Comparison of ENCODE assay signal across 28 mouse cellular contexts in genomic region chr3:66007632-66008401, GRCm38 (mm10). TPM values are rescaled to one million over a fixed set of nuclear protein-coding genes. Genes with fewer than 3 reads are reported as not detected.
DNase-seq lines count a peak whose midpoint lies in the region; ATAC-seq and TF ChIP-seq lines count a peak whose summit lies in the region.
"Had no signal": no experiment of that assay in that cellular context is flagged by ENCODE, and none has a peak within 500 bp of the region (broad histone marks: within the 10 kb centered on the region; RNA-seq: fewer than 3 reads in every experiment).

No protein-coding gene starts in this region.

- 62% methylated on average over 3 of the region's 3 CpGs for WGBS in heart, adult 2 months
- WGBS in heart, embryonic 12.5 days, result 68% methylated on average over 3 of the region's 3 CpGs
- 80% methylated on average over 3 of the region's 3 CpGs for WGBS in kidney, embryonic 15.5 days

- peaks cover 2% of the 10 kb centered on the region for H3K4me1 ChIP-seq in heart, adult 2 months (ENCODE audit: control insufficient read depth, insufficient read depth, low read length)
- no peaks in the 10 kb centered on the region for H3K4me1 ChIP-seq in heart, embryonic 12.5 days (replicated peaks)
- no peaks in the 10 kb centered on the region for H3K4me1 ChIP-seq in kidney, embryonic 15.5 days
- H3K4me1 ChIP-seq: forebrain, embryonic 15.5 days; heart, embryonic 15.5 days; hindbrain, embryonic 10.5 days; intestine, embryonic 15.5 days; lung, embryonic 15.5 days; megakaryocyte, embryonic 14.5 days; midbrain, embryonic 13.5 days; neural tube, embryonic 13.5 days; stomach, embryonic 15.5 days had no signal

- no peak for TF ChIP-seq EP300 in heart, adult 2 months (IDR thresholded peaks at IDR 0.05; ENCODE audit: insufficient read depth, low read depth, low read length)

- H3K4me3 ChIP-seq in heart, adult 2 months, result no peak overlapping the region
- no peak overlapping the region for H3K4me3 ChIP-seq in heart, embryonic 12.5 days
- no peak overlapping the region for H3K4me3 ChIP-seq in kidney, embryonic 15.5 days (replicated peaks)
- H3K4me3 ChIP-seq: embryonic facial prominence, embryonic 12.5 days; erythroblast, embryonic 14.5 days; forebrain, embryonic 15.5 days; heart, embryonic 15.5 days; hindbrain, embryonic 10.5 days; intestine, embryonic 15.5 days; lung, embryonic 15.5 days; megakaryocyte, embryonic 14.5 days; midbrain, embryonic 13.5 days; neural tube, embryonic 13.5 days; stomach, embryonic 15.5 days had no signal

- TF ChIP-seq POLR2A in heart, adult 2 months (IDR thresholded peaks at IDR 0.05; ENCODE audit: insufficient read depth, low read depth, low read length), result no peak

- TF ChIP-seq CTCF in heart, adult 2 months (IDR thresholded peaks at IDR 0.05), result no peak

- DNase-seq in heart, adult 2 months, result peak in 1 of 2 experiments; percentile 15
- DNase-seq in 3T3-L1 (ENCODE audit: low read depth, low spot score), result peak; percentile 93
- DNase-seq in NIH3T3 (ENCODE audit: low read depth), result peak; percentile 81
- peak; percentile 22 to 33 for DNase-seq in heart, postnatal 10 days
- DNase-seq in left cerebral cortex, postnatal 10 days (ENCODE audit: extremely low spot score in 1 of 2, low spot score in 2 of 2), result no peak
- DNase-seq: adrenal gland, adult 2 months; cerebellum, adult 2 months; cerebellum, postnatal 25 days; gastrocnemius, postnatal 25 days; kidney, adult 8-10 months; kidney, postnatal 36 days; lung, postnatal 36 days; thymus, postnatal 36 days had no signal

- no peak for ATAC-seq in heart, embryonic 12.5 days (ENCODE audit: insufficient number of reproducible peaks, low FRiP score)
- ATAC-seq in kidney, embryonic 15.5 days (replicated peaks; ENCODE audit: low FRiP score), result no peak
- ATAC-seq: forebrain, embryonic 15.5 days; hindbrain, embryonic 16.5 days; intestine, embryonic 15.5 days; midbrain, embryonic 13.5 days had no signal

- H3K9ac ChIP-seq in heart, adult 2 months (ENCODE audit: low read depth, low read length), result no peak overlapping the region
- no peak overlapping the region for H3K9ac ChIP-seq in heart, embryonic 12.5 days
- H3K9ac ChIP-seq in kidney, embryonic 15.5 days, result no peak overlapping the region
- H3K9ac ChIP-seq: embryonic facial prominence, embryonic 12.5 days; forebrain, embryonic 15.5 days; heart, embryonic 15.5 days; intestine, embryonic 15.5 days; liver, embryonic 14.5 days; lung, embryonic 15.5 days; midbrain, embryonic 13.5 days; neural tube, embryonic 13.5 days; stomach, embryonic 15.5 days had no signal

- 0 out of 2 replicates have a peak overlapping the region, but pooled peaks have one; percentile 21 for H3K27ac ChIP-seq in heart, adult 2 months
- no peak overlapping the region for H3K27ac ChIP-seq in heart, embryonic 12.5 days (ENCODE audit: poor library complexity, severe bottlenecking)
- H3K27ac ChIP-seq in kidney, embryonic 15.5 days, result no peak overlapping the region
- H3K27ac ChIP-seq: embryonic facial prominence, embryonic 12.5 days; forebrain, embryonic 15.5 days; heart, embryonic 15.5 days; hindbrain, embryonic 10.5 days; intestine, embryonic 15.5 days; liver, embryonic 14.5 days; lung, embryonic 15.5 days; midbrain, embryonic 13.5 days; neural tube, embryonic 13.5 days; stomach, embryonic 15.5 days had no signal

- H3K36me3 ChIP-seq in heart, adult 2 months (ENCODE audit: control insufficient read depth, insufficient read depth, low read length), result no peaks in the 10 kb centered on the region
- no peaks in the 10 kb centered on the region for H3K36me3 ChIP-seq in heart, embryonic 12.5 days
- no peaks in the 10 kb centered on the region for H3K36me3 ChIP-seq in kidney, embryonic 15.5 days
- H3K36me3 ChIP-seq: embryonic facial prominence, embryonic 12.5 days; forebrain, embryonic 15.5 days; heart, embryonic 15.5 days; hindbrain, embryonic 10.5 days; intestine, embryonic 15.5 days; lung, embryonic 15.5 days; midbrain, embryonic 13.5 days; neural tube, embryonic 13.5 days; stomach, embryonic 15.5 days had no signal

- H3K79me2 ChIP-seq in heart, adult 2 months (replicated peaks; ENCODE audit: control insufficient read depth, insufficient read depth, low read length), result no peaks in the 10 kb centered on the region

- no peak overlapping the region for H3K4me2 ChIP-seq in heart, embryonic 12.5 days
- H3K4me2 ChIP-seq in kidney, embryonic 15.5 days, result no peak overlapping the region
- H3K4me2 ChIP-seq: embryonic facial prominence, embryonic 12.5 days; forebrain, embryonic 15.5 days; heart, embryonic 15.5 days; intestine, embryonic 15.5 days; lung, embryonic 15.5 days; midbrain, embryonic 13.5 days; neural tube, embryonic 13.5 days; stomach, embryonic 15.5 days had no signal

- H3K27me3 ChIP-seq in heart, adult 2 months (ENCODE audit: control insufficient read depth, insufficient read depth, low read length), result no peaks in the 10 kb centered on the region
- no peaks in the 10 kb centered on the region for H3K27me3 ChIP-seq in heart, embryonic 12.5 days (replicated peaks)
- no peaks in the 10 kb centered on the region for H3K27me3 ChIP-seq in kidney, embryonic 15.5 days
- H3K27me3 ChIP-seq: embryonic facial prominence, embryonic 12.5 days; forebrain, embryonic 15.5 days; heart, embryonic 15.5 days; intestine, embryonic 15.5 days; lung, embryonic 15.5 days; megakaryocyte, embryonic 14.5 days; midbrain, embryonic 13.5 days; neural tube, embryonic 13.5 days; stomach, embryonic 15.5 days had no signal

- H3K9me3 ChIP-seq in heart, embryonic 12.5 days (replicated peaks), result 0 out of 2 replicates have a peak, but pooled peaks cover 4% of the 10 kb centered on the region
- no peaks in the 10 kb centered on the region for H3K9me3 ChIP-seq in kidney, embryonic 15.5 days (replicated peaks)
- H3K9me3 ChIP-seq: embryonic facial prominence, embryonic 12.5 days; forebrain, embryonic 15.5 days; heart, embryonic 15.5 days; hindbrain, embryonic 10.5 days; lung, embryonic 15.5 days; neural tube, embryonic 13.5 days; stomach, embryonic 15.5 days had no signal

- intact Hi-C loops in heart, adult 2 months (cut with DNase I), result no loop called here
- intact Hi-C loops in heart, postnatal 10 days (cut with DNase I), result loop anchor here (5.0 kb wide), 1 partner anchor 214 kb away; no protein-coding TSS in a partner anchor
- intact Hi-C loops in left cerebral cortex, postnatal 10 days (cut with DNase I), result loop anchor here (5.0 to 10.0 kb wide), 2 partner anchors 229 to 1337 kb away; no protein-coding TSS in a partner anchor

RNA-seq across cellular contexts. Expression of gene Ccnl1, which starts 49.8 kb away (rescaled TPM):
- total RNA-seq in heart, adult 2 months (2021), result 10 to 100 TPM; 16.7 to 18.1 TPM
- polyA plus RNA-seq in heart, adult 2 months (2012; rRNA removed), result 17.8 and 24.6 TPM in 2 replicates
- polyA plus RNA-seq in heart, embryonic 12.5 days (2016; fragmentation: Nextera tagmentation; extraction: Ambion mirVana), result 89.8 and 102 TPM in 2 replicates
- total RNA-seq in heart, postnatal 10 days (2021), result 10 to 100 TPM; 33.7 to 35.8 TPM
- total RNA-seq in left cerebral cortex, postnatal 10 days (2021), result 10 to 100 TPM; 55.8 to 57.5 TPM
- 99.6 and 101 TPM in 2 replicates for polyA plus RNA-seq in kidney, embryonic 15.5 days (2015; fragmentation: Nextera tagmentation; extraction: Ambion mirVana)

Comparison
In these comparisons a context has a peak if more than half of its experiments do, and no peak if none do; other contexts are left out.
1. DNase-seq: peak in 3T3-L1 (single experiment), NIH3T3 (single experiment) and heart, postnatal 10 days (2 of 2); none in left cerebral cortex, postnatal 10 days (0 of 2).